Mouse (Mus musculus): ENCODE measurements around the gene Tm9sf4. TPM values are rescaled to one million over a fixed set of nuclear protein-coding genes. Genes with fewer than 3 reads are reported as not detected.

Tm9sf4 gene
- polyA plus RNA-seq, 1 experiment from 2014 or later, result 75.8 TPM

GRCm38 (mm10) chr2:153168134-153168820 is 7.2 kb downstream of the Tm9sf4 start:
- H3K36me3 ChIP-seq (ENCODE audit: control insufficient read depth, insufficient read depth, low read length), result no peaks in the 10 kb centered on the region
- 36% methylated on average over 2 of the region's 2 CpGs for WGBS (ENCODE audit: insufficient replicate concordance)

DNA sequence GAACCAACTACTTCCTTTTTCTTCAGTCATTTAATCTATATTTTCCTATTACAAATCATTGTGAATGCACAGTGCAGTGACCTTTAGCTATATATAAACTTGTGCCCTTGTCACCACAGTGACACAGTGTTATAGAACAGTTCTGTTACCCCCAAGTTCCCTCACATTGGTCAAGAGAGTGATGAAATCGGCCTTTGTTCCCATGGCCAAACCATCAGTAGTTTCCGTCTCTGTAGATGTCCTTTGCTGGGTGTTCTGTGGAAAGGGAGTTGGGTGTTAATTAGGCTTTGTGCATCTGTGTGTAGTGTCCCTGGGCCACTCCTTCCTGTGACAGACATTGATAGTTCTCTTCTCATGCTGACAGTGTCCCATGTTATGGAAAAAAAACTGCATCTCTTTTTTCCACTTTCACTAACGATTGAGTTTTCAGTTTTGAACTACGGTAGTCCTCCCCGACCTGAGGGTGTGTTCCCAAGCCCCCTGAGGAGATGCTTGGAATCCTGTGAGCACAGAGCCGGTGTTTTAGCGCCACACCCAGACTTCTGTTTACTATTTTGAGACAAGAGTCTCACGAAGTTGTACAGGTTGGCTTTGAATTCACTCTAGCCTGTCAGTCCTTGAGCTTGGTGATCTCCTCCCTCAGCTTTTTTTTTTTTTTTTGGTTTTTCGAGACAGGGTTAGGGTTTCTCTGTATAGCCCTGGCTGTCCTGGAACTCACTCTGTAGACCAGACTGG is 9.6 kb downstream of the Tm9sf4 start:
- no peaks in the 10 kb centered on the region for H3K27me3 ChIP-seq (ENCODE audit: control insufficient read depth, insufficient read depth, low read length)
- 75% methylated on average over 9 of the region's 9 CpGs for WGBS (ENCODE audit: insufficient replicate concordance)
- H3K27ac ChIP-seq (ENCODE audit: low read depth, low read length), result no peak overlapping the region
- no peaks in the 10 kb centered on the region for H3K9me3 ChIP-seq (replicated peaks; ENCODE audit: control insufficient read depth, low read length)
- H3K4me3 ChIP-seq (ENCODE audit: low read depth, low read length), result no peak overlapping the region
- no peak overlapping the region for H3K4me2 ChIP-seq
- peaks cover 13% of the 10 kb centered on the region for H3K4me1 ChIP-seq (ENCODE audit: control insufficient read depth, insufficient read depth, low read length)
- no peak for ATAC-seq (replicated peaks; ENCODE audit: insufficient number of reproducible peaks, low FRiP score, low TSS enrichment)
- H3K36me3 ChIP-seq (ENCODE audit: control insufficient read depth, insufficient read depth, low read length), result no peaks in the 10 kb centered on the region
- H3K9ac ChIP-seq (ENCODE audit: low read depth, low read length), result no peak overlapping the region

More at GRCm38 (mm10) chr2:153168134-153168820, 7.2 kb downstream of the Tm9sf4 start:
- no peak for ATAC-seq (replicated peaks; ENCODE audit: insufficient number of reproducible peaks, low FRiP score, low TSS enrichment)
- no peak overlapping the region for H3K4me3 ChIP-seq (ENCODE audit: low read depth, low read length)
- peaks cover 13% of the 10 kb centered on the region for H3K4me1 ChIP-seq (ENCODE audit: control insufficient read depth, insufficient read depth, low read length)
- H3K4me2 ChIP-seq, result no peak overlapping the region
- no peak overlapping the region for H3K9ac ChIP-seq (ENCODE audit: low read depth, low read length)
- no peak overlapping the region for H3K27ac ChIP-seq (ENCODE audit: low read depth, low read length)
- no peaks in the 10 kb centered on the region for H3K9me3 ChIP-seq (replicated peaks; ENCODE audit: control insufficient read depth, low read length)
- no peaks in the 10 kb centered on the region for H3K27me3 ChIP-seq (ENCODE audit: control insufficient read depth, insufficient read depth, low read length)

DNA sequence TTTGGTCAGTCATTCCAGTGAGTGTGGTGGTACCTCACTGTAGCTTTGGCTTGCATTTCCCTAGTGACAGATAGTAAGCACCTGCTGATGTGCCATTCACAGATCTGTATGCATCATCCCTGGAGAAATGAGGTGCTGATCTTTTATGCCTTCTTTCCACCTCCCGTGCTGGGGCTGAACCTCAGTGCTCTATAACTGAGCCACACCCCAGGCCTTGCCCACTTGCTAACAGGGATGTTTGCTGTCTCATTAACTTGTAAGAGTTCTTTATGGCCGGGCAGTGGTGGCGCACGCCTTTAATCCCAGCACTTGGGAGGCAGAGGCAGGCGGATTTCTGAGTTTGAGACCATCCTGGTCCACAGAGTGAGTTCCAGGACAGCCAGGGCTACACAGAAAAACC is 10.9 kb downstream of the Tm9sf4 start:
- WGBS (ENCODE audit: insufficient replicate concordance), result 91% methylated on average over 5 of the region's 5 CpGs
- Histone ChIP-seq H3K27ac (ENCODE audit: low read depth, low read length) (no peak overlapping the region), H3K9ac (ENCODE audit: low read depth, low read length) (no peak overlapping the region), H3K27me3 (ENCODE audit: control insufficient read depth, insufficient read depth, low read length) (no peaks in the 10 kb centered on the region), H3K36me3 (ENCODE audit: control insufficient read depth, insufficient read depth, low read length) (no peaks in the 10 kb centered on the region), H3K4me3 (ENCODE audit: low read depth, low read length) (no peak overlapping the region), H3K9me3 (replicated peaks; ENCODE audit: control insufficient read depth, low read length) (no peaks in the 10 kb centered on the region), H3K4me1 (ENCODE audit: control insufficient read depth, insufficient read depth, low read length) (peaks cover 16% of the 10 kb centered on the region), H3K4me2 (no peak overlapping the region)
- no peak for ATAC-seq (replicated peaks; ENCODE audit: insufficient number of reproducible peaks, low FRiP score, low TSS enrichment)

GRCm38 (mm10) chr2:153175995-153176570 is 15.0 kb downstream of the Tm9sf4 start:
- Histone ChIP-seq H3K36me3 (ENCODE audit: control insufficient read depth, insufficient read depth, low read length) (no peaks in the 10 kb centered on the region), H3K9me3 (replicated peaks; ENCODE audit: control insufficient read depth, low read length) (no peaks in the 10 kb centered on the region), H3K4me1 (ENCODE audit: control insufficient read depth, insufficient read depth, low read length) (peaks cover 5% of the 10 kb centered on the region), H3K4me2 (no peak overlapping the region), H3K27me3 (ENCODE audit: control insufficient read depth, insufficient read depth, low read length) (no peaks in the 10 kb centered on the region), H3K27ac (ENCODE audit: low read depth, low read length) (no peak overlapping the region), H3K9ac (ENCODE audit: low read depth, low read length) (no peak overlapping the region), H3K4me3 (ENCODE audit: low read depth, low read length) (no peak overlapping the region)
- WGBS (ENCODE audit: insufficient replicate concordance), result 61% methylated on average over 8 of the region's 8 CpGs
- ATAC-seq (replicated peaks; ENCODE audit: insufficient number of reproducible peaks, low FRiP score, low TSS enrichment), result no peak

- Histone ChIP-seq H3K4me1 (ENCODE audit: control insufficient read depth, insufficient read depth, low read length) (peaks cover 5% of the 10 kb centered on the region), H3K9ac (ENCODE audit: low read depth, low read length) (no peak overlapping the region), H3K27ac (ENCODE audit: low read depth, low read length) (no peak overlapping the region), H3K27me3 (ENCODE audit: control insufficient read depth, insufficient read depth, low read length) (no peaks in the 10 kb centered on the region), H3K36me3 (ENCODE audit: control insufficient read depth, insufficient read depth, low read length) (peaks cover under 1% of the 10 kb centered on the region; the same call in 1 of the 2 replicates), H3K4me3 (ENCODE audit: low read depth, low read length) (no peak overlapping the region), H3K9me3 (replicated peaks; ENCODE audit: control insufficient read depth, low read length) (no peaks in the 10 kb centered on the region), H3K4me2 (no peak overlapping the region)
- 90% methylated on average over 3 of the region's 3 CpGs for WGBS (ENCODE audit: insufficient replicate concordance)
- ATAC-seq (replicated peaks; ENCODE audit: insufficient number of reproducible peaks, low FRiP score, low TSS enrichment), result no peak
Measured at GRCm38 (mm10) chr2:153177188-153177587, 16.1 kb downstream of the Tm9sf4 start.

DNA sequence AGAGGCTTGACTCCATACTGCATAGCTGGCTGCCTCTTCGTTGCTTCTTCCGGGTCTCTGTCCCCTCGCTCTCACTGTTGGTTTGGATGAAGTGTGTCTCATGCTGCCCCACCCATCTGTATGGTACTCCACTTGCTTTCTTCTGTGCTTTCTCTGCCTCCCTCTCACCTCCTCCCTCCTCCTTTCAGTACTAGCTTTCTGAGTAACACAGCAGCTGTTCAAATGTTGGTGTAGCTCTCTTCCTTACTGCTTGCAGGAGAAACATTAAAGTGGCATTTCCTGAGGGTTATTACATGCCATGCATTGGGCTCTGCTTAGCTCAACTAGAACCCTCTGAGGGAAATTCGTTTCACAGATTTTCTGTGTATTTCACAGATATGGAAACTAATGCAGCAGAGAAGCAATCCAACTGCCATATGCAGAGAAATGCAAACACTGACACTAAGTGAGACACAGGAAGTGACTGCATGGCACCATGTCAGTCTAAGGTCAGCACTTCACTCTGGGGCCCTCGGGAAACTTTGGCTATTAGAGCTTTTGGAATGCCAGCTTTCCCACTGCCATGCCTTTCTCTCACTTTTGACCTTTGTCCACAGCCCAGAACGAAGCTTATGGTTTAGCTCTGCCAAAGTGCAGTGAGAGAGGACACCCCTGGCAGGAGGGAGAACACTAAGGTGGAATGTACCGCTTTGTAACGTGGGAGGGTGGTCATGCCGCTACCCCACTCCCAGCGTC is 18.2 kb downstream of the Tm9sf4 start:
- no peak overlapping the region for H3K4me3 ChIP-seq (ENCODE audit: low read depth, low read length)
- H3K27me3 ChIP-seq (ENCODE audit: control insufficient read depth, insufficient read depth, low read length), result no peaks in the 10 kb centered on the region
- peaks cover 11% of the 10 kb centered on the region for H3K36me3 ChIP-seq (ENCODE audit: control insufficient read depth, insufficient read depth, low read length)
- no peak for ATAC-seq (replicated peaks; ENCODE audit: insufficient number of reproducible peaks, low FRiP score, low TSS enrichment)
- H3K4me2 ChIP-seq, result no peak overlapping the region
- WGBS (ENCODE audit: insufficient replicate concordance), result 83% methylated on average over 10 of the region's 10 CpGs
- H3K9ac ChIP-seq (ENCODE audit: low read depth, low read length), result no peak overlapping the region
- no peaks in the 10 kb centered on the region for H3K9me3 ChIP-seq (replicated peaks; ENCODE audit: control insufficient read depth, low read length)
- no peak overlapping the region for H3K27ac ChIP-seq (ENCODE audit: low read depth, low read length)
- H3K4me1 ChIP-seq (ENCODE audit: control insufficient read depth, insufficient read depth, low read length), result peaks cover 5% of the 10 kb centered on the region

- Histone ChIP-seq H3K27ac (ENCODE audit: low read depth, low read length) (no peak overlapping the region), H3K36me3 (ENCODE audit: control insufficient read depth, insufficient read depth, low read length) (peaks cover 15% of the 10 kb centered on the region), H3K9me3 (replicated peaks; ENCODE audit: control insufficient read depth, low read length) (no peaks in the 10 kb centered on the region), H3K4me1 (ENCODE audit: control insufficient read depth, insufficient read depth, low read length) (peaks cover 5% of the 10 kb centered on the region), H3K9ac (ENCODE audit: low read depth, low read length) (no peak overlapping the region), H3K4me3 (ENCODE audit: low read depth, low read length) (no peak overlapping the region), H3K27me3 (ENCODE audit: control insufficient read depth, insufficient read depth, low read length) (no peaks in the 10 kb centered on the region), H3K4me2 (no peak overlapping the region)
- WGBS (ENCODE audit: insufficient replicate concordance), result 88% methylated on average over 3 of the region's 3 CpGs
- ATAC-seq (replicated peaks; ENCODE audit: insufficient number of reproducible peaks, low FRiP score, low TSS enrichment), result no peak
Measured at GRCm38 (mm10) chr2:153179961-153180360, 18.9 kb downstream of the Tm9sf4 start.

- no peak overlapping the region for H3K4me2 ChIP-seq
- H3K9me3 ChIP-seq (replicated peaks; ENCODE audit: control insufficient read depth, low read length), result no peaks in the 10 kb centered on the region
- ATAC-seq (replicated peaks; ENCODE audit: insufficient number of reproducible peaks, low FRiP score, low TSS enrichment), result no peak; the same call in 1 of the 2 replicates
- H3K4me3 ChIP-seq (ENCODE audit: low read depth, low read length), result no peak overlapping the region
- no peak overlapping the region for H3K9ac ChIP-seq (ENCODE audit: low read depth, low read length)
- 56% methylated on average over 2 of the region's 2 CpGs for WGBS (ENCODE audit: insufficient replicate concordance)
- peaks cover 40% of the 10 kb centered on the region for H3K36me3 ChIP-seq (ENCODE audit: control insufficient read depth, insufficient read depth, low read length)
- H3K4me1 ChIP-seq (ENCODE audit: control insufficient read depth, insufficient read depth, low read length), result peaks cover 7% of the 10 kb centered on the region; the same call in 1 of the 2 replicates
- no peaks in the 10 kb centered on the region for H3K27me3 ChIP-seq (ENCODE audit: control insufficient read depth, insufficient read depth, low read length)
- no peak overlapping the region for H3K27ac ChIP-seq (ENCODE audit: low read depth, low read length)
Measured at GRCm38 (mm10) chr2:153186176-153186591, 25.1 kb downstream of the Tm9sf4 start.
